Mouse (Mus musculus) cortical plate, adult 2 months (tissue): ENCODE measurements around the gene Ncln. TPM values are rescaled to one million over a fixed set of nuclear protein-coding genes. Genes with fewer than 3 reads are reported as not detected.

Experiments used
- H3K27ac ChIP-seq: fragments of 200-500 bp; 2 replicates; pipeline ENCODE4 v1.5.1; 2012; ENCODE audit warnings: low read length, control low read depth, inconsistent platforms; ENCODE audit not compliant: insufficient read depth
- H3K4me1 ChIP-seq: fragments of 200-500 bp; 2 replicates; pipeline ENCODE4 v1.6.1; 2011; ENCODE audit warnings: low read length; ENCODE audit not compliant: control insufficient read depth, insufficient read depth
- H3K4me3 ChIP-seq: fragments of 200-500 bp; 2 replicates; pipeline ENCODE4 v1.5.1; 2011; ENCODE audit warnings: mild to moderate bottlenecking, low read length, control low read depth; ENCODE audit not compliant: insufficient read depth
- CTCF ChIP-seq: fragments of 200-500 bp; IDR thresholded peaks from 2 replicates; pipeline ENCODE4 v1.5.1; 2011; ENCODE audit warnings: mild to moderate bottlenecking, control low read depth, low read length; ENCODE audit not compliant: insufficient read depth; ENCODE audit errors: extremely low read depth
- POLR2A ChIP-seq: fragments of 200-500 bp; IDR thresholded peaks from 2 replicates; pipeline ENCODE4 v1.6.1; 2011; ENCODE audit warnings: mild to moderate bottlenecking, low read length, control low read depth; ENCODE audit not compliant: insufficient read depth; ENCODE audit errors: extremely low read depth
- polyA plus RNA-seq: library from polyadenylated mRNA; depleted of rRNA; stranded (reverse); fragments of >200 nt; gene quantifications from 2 replicates; pipeline ENCODE4 v1.2.3, GENCODE M21; 2012

The Ncln gene
- polyA plus RNA-seq, 1 experiment, result 129 TPM

DNA sequence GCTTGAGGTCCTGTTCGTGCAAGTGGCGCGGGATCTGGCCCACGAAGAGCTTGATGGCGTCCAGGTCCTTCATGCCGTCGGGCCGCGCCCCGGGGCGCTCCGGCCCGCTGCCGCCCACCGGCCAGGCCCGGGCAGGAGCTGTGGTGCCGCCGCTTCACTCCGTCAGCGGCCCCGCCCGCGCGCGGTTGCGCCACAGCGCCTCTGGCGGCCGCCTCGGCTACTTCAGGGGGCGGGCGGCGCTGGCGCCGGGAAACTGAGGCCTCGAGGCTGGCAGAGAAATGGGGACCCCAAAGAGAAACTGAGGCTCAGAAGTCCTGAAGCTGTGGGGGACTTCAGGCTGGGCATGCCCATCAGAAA, 13.7 kb downstream of the Ncln start, which contains the start of gene Celf5:
Gene Celf5, minus strand, starts transcription at position 177 of the 357 bp plus-strand sequence.
- TF ChIP-seq POLR2A (peak; percentile 30; the same call in 1 of the 2 replicates), CTCF (peak; percentile 37; the same call in 1 of the 2 replicates)
- H3K4me1 ChIP-seq, result peaks cover 7% of the 10 kb centered on the region; the same call in 1 of the 2 replicates
- H3K27ac ChIP-seq, result peak within 1 kb of the TSS; percentile 93
- H3K4me3 ChIP-seq, result peak within 1 kb of the TSS; percentile 99

- Histone ChIP-seq H3K27ac (peak overlapping the region; percentile 93), H3K4me1 (peaks cover 7% of the 10 kb centered on the region; the same call in 1 of the 2 replicates), H3K4me3 (peak overlapping the region; percentile 99)
- no peak for TF ChIP-seq POLR2A
- TF ChIP-seq CTCF, result no peak
These were observed 14.3 kb downstream of the Ncln start for GRCm38 (mm10) chr10:81481605-81482532.

- Histone ChIP-seq H3K4me3 (no peak overlapping the region), H3K27ac (peak overlapping the region; percentile 51; the same call in 1 of the 2 replicates), H3K4me1 (peaks cover 20% of the 10 kb centered on the region)
- TF ChIP-seq POLR2A (no peak), CTCF (no peak)
These were observed 21.7 kb downstream of the Ncln start for GRCm38 (mm10) chr10:81474461-81474860.

- Histone ChIP-seq H3K27ac (peak overlapping the region; percentile 75; the same call in 1 of the 2 replicates), H3K4me1 (peaks cover 21% of the 10 kb centered on the region), H3K4me3 (peak overlapping the region; percentile 38; the same call in 1 of the 2 replicates)
- TF ChIP-seq POLR2A (0 out of 2 replicates have a peak, but pooled peaks have one; percentile 18), CTCF (no peak)
These were observed 23.2 kb downstream of the Ncln start for GRCm38 (mm10) chr10:81473003-81473451.

- H3K4me1 ChIP-seq, result peaks cover 23% of the 10 kb centered on the region
- H3K4me3 ChIP-seq, result peak overlapping the region; percentile 38
- no peak overlapping the region for H3K27ac ChIP-seq
- TF ChIP-seq CTCF, result no peak
These were observed 23.7 kb downstream of the Ncln start for GRCm38 (mm10) chr10:81472403-81473002.

- peak overlapping the region; percentile 79; the same call in 1 of the 2 replicates for H3K27ac ChIP-seq
- TF ChIP-seq POLR2A (no peak), CTCF (no peak)
- H3K4me3 ChIP-seq, result no peak overlapping the region
- peaks cover 22% of the 10 kb centered on the region for H3K4me1 ChIP-seq
These were observed 25.7 kb downstream of the Ncln start for GRCm38 (mm10) chr10:81470454-81470853.

GRCm38 (mm10) chr10:81469253-81469652, 26.9 kb downstream of the Ncln start:
- H3K4me3 ChIP-seq, result no peak overlapping the region
- peak overlapping the region; percentile 75 for H3K27ac ChIP-seq
- peaks cover 17% of the 10 kb centered on the region for H3K4me1 ChIP-seq
- TF ChIP-seq CTCF (no peak), POLR2A (peak; percentile 37; the same call in 1 of the 2 replicates)

- Histone ChIP-seq H3K4me3 (no peak overlapping the region), H3K27ac (0 out of 2 replicates have a peak overlapping the region, but pooled peaks have one; percentile 39), H3K4me1 (peaks cover 15% of the 10 kb centered on the region)
- TF ChIP-seq POLR2A, result no peak; the same call in 1 of the 2 replicates
- TF ChIP-seq CTCF, result no peak
These were observed 28.4 kb downstream of the Ncln start for GRCm38 (mm10) chr10:81467670-81468235.

GRCm38 (mm10) chr10:81466881-81467280, 29.3 kb downstream of the Ncln start:
- TF ChIP-seq CTCF, result no peak
- no peak for TF ChIP-seq POLR2A
- Histone ChIP-seq H3K4me3 (no peak overlapping the region), H3K27ac (no peak overlapping the region), H3K4me1 (peaks cover 15% of the 10 kb centered on the region)
